Mouse (Mus musculus) thymus, postnatal 14 days (tissue): ENCODE measurements around the gene Trim65.

Source experiments
- DNase-seq: peaks from one replicate; pipeline ENCODE4 v3.0.0; 2021

Trim65 gene

DNA sequence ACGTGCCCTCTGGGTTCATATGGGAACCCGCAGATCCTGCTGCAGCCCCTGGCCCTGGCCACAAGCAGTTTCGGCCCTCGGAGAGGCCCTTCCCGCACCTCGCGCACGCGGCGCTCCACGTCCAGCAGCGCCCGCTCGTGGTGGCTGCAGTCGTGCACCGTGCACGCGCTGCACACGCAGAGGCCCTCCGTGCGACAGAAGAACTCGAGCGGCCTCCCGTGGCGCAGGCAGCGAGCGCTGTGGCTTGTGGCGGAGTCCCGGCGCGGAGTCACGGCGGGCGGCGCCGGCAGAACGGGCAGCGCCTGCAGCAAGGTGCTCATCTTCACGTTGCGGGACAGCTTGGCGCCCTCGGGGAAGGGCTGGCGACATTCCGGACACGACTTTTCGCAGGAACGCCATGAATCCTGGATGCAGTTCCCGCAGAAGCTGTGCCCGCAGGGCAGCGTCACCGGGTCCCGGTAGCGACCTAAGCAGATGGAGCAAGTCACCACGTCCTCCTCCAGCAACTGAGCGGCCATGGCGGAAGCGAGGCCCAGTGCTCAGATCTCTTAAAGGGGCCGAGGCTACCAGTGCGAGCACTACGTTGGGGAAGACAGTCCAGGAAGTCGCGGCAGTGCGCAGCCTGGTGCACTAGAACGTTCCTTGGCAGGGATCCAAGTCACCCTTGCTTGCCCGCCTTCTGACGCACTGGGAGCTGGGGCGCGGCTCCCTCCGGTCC lies at the start of gene Trim65:
TSS of gene Trim65 (minus strand) at position 641 of the 718 bp plus-strand sequence.
- peak; percentile 91 for DNase-seq

DNA sequence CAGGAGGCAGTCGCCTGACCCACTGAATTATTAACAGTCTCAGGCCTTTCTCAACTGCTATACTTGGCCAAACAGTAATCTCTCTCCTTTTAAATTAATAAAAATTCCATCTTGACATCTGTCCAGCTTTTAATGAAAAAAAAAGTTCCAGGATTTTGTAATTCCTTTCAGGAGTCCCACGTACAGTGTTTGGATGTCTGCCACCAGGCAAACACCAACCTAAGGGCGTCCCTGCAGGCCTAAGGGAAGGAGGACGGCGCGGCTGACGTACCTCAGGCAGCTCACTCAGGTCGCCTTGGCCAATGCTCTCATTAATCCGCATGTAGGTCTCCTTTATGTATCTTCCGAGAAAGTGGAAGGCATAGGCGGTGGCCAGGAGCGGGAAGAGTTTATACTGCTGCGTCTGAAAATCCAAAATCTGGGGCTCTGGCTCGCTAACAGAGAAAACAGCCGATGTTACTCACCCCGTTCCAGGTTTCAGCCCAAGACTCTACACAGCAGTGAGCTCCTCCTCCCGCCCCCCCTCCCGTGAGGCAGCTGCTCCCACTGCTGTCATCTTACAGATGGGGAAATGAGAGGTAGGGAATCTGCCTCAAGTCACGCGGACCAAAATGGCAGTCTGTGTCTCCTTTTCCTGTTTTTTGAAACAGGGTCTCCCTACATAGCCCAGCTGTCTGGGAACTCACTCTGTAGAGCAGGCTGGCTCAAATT lies 47.6 kb upstream of the Trim65 start:
- DNase-seq, result no peak

DNA sequence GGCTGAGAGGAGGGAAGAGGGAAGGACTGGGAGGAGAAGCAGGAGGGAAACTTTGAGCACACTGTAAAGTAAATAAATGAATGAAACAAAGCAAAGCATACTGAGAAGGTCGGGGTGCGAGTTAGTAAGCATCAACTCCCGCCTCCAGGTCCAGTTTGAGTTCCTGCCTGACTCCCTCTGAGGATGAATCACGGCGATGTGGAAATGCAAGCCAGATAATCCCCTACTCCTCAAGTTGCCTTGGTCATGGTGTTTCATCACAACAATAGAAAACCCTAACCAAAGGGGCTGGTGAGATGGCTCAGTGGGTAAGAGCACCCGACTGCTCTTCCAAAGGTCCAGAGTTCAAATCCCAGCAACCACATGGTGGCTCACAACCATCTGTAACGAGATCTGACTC lies 45.1 kb upstream of the Trim65 start:
- DNase-seq, result no peak

DNA sequence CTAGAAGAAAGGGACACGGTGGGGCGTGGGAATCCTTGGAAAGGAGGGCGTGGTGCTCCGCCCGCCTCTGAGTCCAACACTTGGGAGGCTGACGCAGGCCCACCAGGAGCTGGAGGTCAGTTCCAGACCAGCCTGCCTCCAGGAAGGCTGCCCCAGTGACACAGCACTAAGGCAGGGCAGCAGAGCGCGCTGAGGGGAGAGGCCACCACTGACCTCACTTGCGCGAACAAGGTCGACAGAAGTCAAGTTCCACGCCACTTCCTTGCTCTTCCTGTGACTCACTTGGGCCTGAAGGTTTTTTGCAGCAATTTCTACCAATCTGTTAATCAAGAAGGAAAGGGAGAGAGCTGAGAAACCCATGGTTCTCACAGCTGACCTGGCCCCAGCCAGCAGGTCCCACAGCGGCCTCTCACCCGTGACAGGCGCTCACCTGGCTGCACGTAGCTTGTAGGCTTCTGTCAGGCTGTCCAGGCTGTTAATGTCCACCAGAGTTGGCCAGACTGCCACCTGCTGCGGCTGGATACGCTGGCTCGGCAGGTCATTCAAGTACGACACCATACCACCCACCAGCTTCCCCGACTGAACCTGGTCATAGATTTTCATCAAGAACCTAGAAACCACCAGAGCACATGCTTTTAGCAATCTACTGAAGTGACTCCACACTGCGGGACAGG lies 44.0 kb upstream of the Trim65 start:
- DNase-seq, result no peak

DNA sequence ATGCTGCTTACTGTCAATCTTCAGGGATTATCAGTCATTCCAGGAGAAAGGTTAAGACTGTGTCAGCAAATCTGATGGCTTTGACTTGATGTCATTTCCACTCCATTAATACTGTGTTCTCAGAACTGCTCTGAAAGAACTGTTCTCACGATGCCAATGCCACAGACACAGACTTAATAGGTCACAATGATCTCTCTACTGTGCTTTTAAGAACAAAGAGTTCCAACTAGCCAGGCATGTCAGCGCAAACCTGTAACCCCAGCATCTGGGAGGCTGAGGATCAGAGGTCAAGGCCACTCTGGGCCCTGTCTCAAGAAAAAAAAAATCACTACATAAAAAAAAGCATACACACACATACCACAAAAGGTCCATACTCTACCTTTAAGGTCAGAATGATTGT lies 41.0 kb upstream of the Trim65 start:
- DNase-seq, result no peak

DNA sequence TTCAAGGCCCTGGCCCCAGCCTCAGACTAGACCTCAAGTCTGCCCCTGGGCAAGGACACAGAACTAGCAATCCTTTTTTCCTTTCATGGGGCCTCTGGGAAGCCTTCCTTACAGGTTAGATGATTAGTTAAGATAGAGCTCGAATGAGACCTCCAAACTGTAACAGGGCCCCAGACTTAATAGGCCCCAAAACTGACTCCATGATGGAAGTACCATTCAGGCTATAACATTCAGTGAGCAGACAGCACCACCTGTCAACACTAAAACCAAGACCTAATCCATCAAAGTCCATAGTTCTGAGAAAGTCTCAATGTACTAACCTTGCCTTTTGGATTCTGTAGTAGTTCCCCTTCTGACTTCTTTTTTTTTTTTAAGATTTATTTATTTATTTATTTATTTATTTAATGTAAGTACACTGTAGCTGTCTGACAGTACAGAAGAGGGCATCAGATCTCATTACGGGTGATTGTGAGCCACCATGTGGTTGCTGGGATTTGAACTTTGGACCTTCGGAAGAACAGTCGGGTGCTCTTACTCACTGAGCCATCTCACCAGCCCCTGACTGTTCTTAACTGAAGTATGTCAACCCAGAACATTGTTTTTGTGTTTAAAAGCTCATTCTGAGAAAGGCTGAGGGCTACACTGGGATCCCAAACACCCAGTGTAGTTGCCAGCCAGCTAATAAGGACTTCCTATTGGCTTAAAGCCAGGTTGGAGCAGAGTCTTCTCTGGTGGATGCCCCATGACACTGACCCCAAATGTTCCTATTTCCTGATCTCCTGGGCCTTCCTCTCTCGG lies 39.3 kb upstream of the Trim65 start:
- DNase-seq, result no peak

DNA sequence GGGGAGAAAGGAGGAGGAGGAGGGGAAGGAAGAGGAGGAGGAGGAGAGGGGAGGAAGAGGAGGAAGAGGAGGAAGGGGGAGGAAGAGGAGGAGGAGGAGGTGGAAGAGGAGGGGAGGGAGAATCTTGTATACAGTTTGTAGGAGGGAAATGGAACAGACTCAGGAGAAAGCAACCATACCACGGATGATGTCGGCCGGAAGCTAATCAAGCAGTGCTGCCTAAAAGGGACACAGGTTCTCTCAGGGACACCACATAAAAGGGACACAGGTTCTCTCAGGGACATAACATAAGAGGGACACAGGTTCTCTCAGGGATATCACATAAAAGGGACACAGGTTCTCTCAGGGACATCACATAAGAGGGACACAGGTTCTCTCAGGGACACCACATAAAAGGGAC lies 38.3 kb upstream of the Trim65 start:
- no peak for DNase-seq

DNA sequence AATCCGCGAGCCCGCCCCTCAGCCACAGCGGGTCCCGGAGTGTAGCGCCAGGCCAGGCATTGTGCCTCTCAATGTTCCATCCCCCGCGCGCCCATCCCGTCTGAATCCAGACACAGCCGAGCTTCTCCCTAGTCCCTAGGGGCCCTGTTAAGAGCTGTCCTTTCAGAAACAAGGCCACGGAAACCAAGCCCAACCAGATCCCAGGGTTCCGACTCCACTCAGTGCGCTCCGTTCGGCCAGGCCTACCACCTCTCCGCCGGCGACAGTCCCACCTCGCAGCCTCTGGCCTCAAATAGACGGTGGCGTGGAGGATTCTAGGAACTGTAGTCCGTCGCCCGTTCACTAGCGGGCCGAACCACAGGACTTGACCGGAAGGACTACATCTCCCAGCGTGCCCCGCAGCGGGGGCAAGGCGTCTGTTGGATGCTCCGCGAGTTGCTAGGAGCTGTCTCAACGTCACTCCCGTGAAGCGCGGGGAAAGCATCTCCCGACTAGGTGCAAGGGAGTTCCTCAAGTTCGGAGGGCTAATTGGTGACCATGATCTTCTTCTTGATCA lies 37.0 kb upstream of the Trim65 start, which contains the start of gene Fbf1:
TSS of gene Fbf1 (minus strand) at position 283 of the 556 bp plus-strand sequence.
- peak; percentile 93 for DNase-seq

DNA sequence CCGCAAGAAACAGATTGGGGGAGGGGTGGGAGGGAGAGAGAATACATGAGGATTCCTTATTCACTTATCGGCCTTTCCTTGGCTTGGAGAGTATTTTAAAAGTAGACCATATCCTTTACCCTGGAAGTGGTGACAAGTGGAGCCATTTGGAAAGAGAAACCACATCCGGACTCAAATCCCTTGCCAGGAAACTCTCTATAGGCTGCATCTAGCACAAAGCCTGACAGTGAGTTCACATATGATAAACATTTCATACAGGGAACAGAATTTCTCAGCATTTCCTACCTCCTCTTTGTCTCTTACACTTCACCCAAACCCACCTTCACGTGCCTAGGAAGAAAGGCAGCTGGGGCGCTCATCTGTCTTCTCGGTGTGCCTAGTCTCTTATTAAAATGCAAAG lies 36.3 kb upstream of the Trim65 start:
- peak; percentile 6 for DNase-seq

DNA sequence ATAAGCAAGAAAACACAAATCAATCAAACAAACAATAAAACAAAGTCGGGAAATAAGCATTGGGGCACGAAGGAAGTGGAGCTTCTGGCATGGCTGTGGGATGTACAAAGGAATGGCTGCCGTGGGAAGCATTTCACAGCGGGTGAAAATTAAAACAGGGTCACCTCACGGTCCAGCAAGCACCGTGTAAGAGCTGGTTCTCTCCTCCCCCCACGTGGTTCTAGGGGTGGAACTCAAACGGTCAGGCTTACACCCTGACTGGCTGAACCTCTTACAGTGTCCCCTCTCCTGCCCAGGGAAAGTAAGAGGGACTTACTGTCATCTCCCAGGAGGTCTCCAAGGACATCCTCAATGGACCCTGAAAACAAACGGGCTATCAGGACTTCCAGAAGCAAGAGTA lies 32.1 kb upstream of the Trim65 start:
- DNase-seq, result no peak

DNA sequence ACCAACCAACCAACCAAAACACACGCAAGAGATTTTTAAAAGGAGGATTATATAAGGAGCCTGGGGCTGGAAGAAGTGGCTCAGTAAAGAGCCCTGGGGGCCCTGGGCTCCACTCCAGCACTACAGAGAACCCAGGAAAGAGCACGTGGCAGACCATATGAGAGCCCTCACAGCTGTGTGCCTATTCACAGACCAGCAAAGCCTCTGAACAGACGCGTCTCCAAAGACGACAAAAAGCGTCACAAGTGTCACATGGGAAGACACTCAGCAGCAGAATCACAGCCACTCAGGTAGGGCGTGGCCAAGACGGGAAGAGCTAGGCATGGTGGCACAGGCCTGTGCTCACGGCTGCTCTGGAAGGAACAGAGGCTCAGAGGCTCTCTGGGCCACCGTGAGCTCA lies 31.2 kb upstream of the Trim65 start:
- peak; percentile 17 for DNase-seq

DNA sequence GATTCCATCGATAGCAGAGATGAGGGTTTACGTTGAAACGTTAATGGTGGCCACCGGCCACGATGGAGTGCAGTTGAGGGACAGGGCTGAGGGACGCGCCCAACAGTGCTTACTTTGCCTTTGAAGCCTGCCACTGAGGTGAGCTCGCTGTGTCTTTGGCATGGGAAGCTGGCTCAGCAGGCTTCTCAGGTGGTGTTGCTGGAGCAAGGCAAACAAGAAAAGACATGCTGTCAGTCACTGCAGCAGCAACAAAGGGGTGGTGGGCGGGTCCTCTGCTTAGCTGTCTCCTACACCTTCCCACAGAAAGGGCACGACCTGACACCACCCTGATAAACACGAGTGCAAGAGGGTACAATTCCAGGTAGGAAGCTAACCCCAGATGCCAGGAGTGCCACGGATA lies 30.4 kb upstream of the Trim65 start:
- DNase-seq, result no peak

DNA sequence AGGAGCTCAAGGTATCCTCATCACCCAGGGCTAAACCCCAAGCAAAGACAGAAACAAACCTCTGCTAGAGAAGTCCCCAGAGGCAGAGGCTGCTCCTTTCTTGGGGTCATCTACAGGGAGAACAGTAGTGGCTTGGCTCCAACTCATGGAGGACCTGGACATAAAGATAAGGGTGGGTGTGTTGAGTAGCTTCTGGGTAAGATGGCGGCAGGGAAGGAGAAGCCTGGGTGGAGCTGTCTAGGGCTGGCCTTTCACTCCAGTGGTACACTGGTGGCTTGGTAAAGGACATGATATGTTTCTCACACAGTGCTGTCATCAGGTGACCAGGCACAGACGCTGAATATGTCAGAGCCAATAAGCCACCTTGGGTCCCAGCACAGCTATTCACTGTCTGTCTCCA lies 20.0 kb upstream of the Trim65 start:
- DNase-seq, result no peak

DNA sequence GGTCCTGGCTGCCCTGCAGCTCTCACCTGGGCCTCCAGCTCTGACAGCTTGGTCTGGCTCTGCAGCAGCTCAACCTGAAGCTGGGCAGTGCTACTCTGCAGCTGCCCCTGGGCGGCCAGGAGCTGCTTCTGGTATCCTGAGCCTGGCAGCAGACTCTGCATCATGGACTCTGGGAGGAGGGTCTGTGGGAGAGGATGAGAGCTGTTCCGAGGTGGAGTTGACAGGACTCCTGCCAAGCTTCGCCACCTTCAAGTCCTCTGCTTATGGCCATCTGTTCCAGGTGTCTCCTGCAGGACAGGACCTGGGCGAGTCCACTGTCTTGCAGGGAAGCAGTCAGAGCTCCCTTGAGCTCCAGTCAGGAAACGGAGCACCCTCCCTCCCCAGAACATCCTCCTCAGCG lies 18.4 kb upstream of the Trim65 start:
- DNase-seq, result no peak

DNA sequence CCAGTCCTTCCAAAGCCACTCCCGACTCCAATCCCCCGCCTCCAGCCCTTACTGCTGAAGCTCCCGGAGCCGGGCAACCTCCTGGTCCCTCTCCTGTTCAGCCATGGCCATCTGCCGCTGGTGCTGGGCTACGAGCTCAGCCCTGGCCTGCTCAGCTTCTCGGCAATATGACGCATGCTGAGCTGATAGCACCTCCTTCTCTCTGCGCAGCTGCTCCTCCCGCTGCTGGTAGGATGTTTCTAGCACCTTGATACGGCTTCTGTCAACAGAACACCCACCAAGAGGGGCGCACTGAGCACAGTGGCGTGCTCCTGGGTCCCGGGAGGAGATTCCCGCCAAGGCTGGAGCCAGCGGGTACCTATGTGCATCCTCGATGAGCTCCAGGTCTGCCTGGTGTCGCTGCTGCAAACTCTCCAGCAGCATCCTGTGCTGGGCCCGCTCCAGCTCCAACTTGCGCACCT lies 17.9 kb upstream of the Trim65 start:
- DNase-seq, result no peak

DNA sequence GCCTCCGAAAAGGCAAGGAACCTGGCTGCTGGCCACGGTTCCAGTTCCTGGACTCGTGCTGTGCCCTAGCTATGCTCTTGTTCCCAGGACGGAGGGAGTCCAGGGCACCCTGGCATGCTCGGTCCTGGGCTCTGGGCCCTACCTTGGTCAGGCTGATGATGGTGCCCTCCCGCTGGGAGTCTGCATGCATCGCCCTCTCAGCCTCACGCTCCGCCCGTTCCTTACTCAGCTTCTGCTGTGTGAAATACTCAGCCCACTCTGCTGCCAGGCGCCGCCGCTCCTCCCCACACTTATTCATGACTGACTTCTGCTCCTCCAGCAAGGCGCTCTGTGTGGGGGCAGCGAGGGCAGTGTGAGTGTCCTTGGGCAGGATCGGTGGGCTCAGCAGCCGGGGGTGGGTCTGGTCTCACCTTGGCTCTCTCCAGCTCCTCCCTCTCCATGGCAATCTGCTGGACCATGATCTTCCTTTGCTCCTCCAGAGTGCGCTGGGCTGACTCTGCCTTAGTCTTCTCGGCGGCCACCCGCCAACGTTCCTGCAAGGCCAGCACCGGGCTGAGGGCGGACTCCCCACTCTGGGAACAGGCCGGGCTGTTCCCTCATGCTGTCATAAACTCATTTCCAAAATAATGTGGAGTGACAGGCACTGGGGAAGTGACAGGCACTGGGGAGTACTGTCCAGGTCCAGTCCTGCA lies 15.5 kb upstream of the Trim65 start:
- DNase-seq, result no peak

DNA sequence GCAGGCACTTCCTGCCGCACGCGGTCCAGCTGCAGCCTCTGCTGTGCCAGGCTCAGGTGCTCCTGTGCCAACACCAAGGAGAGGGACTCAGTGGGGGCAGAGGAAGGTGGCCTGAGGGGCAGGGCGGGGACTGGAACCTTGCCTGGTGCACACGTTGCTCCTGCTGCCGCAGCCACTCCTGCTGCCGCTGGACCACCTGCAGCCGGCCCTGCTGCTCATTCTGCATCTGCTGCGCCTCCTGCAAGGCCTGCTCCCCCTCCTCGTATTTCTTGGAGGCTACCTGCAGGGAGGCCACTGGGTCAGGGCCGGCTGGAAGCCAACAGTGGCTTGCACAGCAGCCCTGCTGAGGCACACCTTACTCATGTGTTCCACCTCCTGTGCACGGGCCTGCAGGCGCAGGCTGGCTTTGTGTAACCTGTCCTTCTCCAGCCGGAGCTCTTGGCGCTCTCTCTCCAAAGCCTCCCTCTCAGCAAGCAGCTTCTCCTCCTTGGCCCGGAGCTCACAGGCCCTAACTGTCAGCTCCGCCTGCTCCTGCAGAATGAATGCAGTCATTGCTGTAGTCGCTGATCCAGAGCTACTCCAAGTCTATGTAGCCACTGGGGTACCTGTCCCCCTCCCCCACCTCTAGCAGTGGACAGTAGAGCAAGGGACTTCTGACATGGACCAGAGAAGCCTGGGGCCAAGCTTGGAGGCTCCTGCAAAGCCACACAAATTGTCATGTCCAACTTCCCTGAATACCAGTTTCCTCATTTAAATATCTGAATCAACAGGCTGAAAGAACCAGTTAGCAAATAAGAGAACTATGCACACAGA lies 14.8 kb upstream of the Trim65 start:
- DNase-seq, result no peak

DNA sequence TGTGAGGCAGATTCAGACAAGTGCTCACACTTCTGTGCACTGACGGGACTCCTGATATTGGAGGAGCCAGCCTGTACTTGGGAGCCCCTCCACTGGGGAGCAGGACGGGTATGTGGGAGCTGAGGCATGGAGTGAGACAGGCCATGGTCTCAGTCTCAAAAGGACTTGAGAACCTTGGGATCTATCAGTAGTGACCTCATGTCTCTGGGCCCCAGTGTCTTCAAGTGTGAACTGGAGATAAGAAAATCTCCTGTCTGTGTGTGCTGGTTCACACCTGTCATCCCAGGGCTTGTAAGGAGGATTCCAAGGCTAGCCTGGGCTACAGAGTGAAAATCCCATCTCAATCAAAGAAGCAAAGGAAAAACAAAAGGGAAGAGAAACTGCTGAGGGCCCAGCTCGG lies 12.5 kb upstream of the Trim65 start:
- no peak for DNase-seq

DNA sequence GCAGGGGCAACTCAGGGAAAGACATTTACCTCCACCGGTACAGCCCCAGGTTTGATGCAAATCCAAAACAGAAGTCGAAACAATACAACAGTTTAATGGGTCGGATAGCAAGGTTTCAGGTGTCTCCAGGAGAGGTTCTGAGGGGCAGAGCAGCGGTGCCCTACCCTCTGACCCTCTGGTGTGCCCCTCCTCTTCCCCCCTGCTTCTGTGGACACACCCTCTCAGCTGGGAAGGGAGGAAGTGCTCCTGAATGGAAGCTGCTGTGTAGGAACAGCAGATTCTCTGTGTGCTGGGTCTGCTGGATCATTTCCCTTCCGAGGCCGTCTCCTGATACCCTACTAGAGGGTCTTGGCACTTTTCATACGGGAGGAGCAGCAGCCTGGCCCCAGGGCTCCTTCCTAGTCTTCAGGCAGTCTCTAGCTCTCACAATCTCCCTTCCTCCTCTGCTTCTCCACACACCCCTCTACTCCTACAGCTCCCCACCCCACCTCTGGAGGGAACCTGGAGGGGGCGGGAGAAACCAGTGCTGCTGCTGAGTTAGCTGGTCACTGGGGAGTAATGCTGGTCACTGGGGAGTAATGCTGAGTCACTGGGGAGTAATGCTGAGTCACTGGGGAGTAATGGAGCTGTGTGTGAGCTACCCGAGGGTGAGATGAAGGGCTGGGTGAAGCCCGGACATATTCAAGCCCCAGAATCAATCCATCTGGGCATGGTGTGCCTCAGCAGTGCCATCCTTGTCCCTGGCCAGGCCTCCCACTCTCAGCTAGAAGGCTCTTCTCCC lies 11.5 kb upstream of the Trim65 start:
- DNase-seq, result no peak

DNA sequence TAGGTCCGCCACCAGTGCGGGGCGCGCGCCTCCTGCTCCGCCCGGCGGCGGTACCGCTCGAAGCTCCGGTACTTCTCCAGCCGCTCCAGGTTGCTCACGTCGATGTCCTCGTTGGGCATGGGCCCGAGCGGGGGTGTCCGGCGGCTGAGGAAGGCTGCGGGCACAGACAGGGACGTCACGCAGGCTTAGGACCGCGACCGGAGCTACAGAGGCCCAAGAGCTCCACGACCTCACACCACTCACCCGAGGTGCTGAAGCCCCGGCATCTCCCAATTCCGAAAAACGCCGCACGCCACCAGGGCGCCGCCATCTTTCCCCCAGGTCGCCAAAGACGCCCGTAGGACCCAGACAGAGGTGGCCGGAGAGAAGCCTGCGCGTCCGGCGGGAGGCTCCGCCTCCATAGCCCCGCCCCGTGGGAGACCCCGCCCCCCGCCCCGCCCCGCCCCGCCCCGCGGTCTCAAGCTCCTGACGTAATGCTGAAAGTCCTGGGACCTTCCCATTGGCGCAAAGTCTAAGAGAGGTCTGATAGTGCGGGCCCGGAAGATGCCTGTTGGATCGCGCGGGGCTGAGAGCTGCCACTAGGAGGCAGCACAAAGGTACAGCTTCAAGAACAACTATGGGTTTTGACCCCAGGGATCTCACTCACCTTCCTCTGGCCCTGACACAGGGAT lies 7.7 kb upstream of the Trim65 start, which contains the start of gene Mrpl38:
TSS of gene Mrpl38 (minus strand) at position 401 of the 671 bp plus-strand sequence.
- DNase-seq, result peak; percentile 90
